Mouse (Mus musculus): ENCODE measurements around the gene Aldh1a1.
"Not testable (repeated sequence)": the region's sequence is repeated elsewhere in the genome, so short reads cannot be mapped to it uniquely, and the experiment has no call there.

Aldh1a1 gene

DNA sequence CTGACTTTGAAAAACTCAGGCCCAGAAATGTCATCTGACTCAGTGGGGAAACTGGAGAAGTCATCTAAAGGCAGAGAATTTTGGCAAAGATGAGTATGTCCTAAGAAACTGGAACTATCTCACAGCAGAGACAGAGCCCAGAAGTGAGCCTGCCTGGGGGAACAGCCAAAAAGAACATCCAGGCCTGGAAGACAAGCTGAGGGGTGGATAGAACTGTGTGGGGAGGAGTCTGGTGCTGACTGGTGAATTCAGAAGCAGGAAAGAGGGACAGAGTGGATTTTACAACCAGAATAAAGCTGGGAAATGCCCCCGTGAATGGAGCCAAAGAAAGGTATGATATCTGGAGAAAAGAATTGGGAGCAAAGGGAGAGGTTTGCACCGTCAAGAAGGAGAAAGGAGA, at the start of gene Aldh1a1:
Gene Aldh1a1 (plus strand): TSS at position 225 of the 400 bp plus-strand sequence.
- DNase-seq: peak; percentile 17

DNA sequence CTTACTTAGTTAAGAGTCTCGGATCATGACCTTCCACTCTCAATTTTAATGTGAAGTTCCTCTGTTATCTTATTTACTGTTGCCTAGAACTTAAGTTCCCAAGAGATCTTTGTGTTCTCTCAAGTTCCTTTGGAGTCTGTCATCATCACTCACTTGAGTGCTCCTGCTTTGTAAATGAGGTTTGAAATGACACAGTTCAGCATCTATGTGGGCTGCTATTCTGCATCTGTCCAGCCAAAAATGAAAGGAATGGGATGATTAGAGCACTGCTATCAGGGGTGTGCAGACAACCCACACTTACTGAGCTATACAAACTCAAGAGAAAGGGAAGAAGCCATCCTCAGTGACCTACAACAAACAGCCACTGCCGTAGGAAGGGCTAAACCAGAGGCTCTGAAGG, 44.7 kb upstream of the Aldh1a1 start:
- no peak for DNase-seq

DNA sequence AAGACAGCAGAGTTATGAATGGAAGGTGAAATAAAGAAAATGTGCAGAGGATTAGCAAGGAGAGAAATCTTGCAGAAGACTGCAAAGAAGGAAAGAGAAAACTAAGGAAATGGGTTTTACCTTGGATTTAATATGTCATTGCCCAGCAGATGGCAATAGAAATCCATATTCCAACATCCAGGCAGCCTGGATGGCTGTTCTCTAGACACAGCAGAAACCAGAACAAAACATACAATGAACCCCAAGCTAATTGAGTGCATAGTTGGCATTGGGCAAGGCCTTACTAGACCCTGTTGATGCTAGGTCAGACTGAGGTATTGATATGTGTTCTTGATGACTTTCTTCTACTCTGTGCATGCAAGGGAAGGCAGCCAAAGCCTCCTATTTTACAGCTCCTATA, 43.0 kb upstream of the Aldh1a1 start:
- no peak for DNase-seq

DNA sequence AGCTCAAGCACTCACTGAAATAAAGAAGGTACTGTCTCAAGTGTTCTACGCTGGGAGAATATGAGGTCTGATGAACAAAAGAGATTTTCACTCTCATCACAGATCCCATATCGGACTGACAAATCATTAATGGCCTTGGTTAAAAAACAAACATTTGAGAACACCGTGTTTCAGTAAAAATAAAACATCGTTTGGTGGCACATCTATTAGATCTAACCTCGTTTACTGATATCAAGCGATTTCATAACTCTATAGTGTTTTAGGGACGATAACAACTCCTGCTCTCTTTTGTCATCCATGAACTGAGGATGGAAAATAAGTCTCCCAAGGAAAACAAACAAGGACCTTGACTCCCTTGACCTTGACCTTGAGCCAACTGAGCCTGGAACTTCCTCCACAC, 41.5 kb upstream of the Aldh1a1 start:
- no peak for DNase-seq

DNA sequence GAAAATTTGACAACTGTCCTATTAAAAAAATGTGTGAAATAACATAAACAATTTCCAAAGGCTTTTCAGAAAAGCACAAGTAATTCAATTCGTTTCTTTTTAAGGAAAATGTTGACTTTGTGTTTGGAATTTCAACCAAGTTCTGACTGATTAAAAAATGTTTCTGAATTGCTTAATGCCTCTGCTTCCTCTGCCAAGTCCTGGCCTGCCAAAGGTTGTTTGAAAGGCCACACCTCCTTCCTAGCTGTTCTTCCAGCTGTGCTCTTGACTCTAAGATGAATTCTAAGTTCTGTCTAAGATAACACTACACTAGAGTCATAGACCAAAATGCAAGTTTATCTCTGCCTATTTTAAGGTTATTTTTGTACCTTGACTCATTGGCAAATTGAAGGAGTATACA, 8.0 kb upstream of the Aldh1a1 start:
- no peak for DNase-seq

DNA sequence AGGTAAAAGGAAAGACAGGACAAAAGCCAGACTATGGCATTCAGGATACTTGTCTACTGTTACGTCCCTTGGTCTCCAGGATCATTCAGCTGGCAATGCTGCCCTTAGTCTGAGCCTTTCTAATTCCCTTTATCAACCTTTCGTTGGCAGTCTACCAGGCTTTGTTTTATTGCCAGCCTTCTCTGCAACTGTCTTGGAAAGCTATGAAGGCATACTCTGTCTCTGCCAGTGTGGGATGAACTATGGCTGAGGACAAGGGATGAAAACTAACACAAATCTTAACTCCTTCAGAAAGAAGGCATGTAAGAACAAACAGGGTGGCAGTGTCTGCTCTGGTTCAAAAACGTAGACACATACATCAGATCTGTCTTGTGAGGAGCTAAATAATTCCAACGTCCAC, 565 bp upstream of the Aldh1a1 start:
- peak; percentile 23 for DNase-seq

DNA sequence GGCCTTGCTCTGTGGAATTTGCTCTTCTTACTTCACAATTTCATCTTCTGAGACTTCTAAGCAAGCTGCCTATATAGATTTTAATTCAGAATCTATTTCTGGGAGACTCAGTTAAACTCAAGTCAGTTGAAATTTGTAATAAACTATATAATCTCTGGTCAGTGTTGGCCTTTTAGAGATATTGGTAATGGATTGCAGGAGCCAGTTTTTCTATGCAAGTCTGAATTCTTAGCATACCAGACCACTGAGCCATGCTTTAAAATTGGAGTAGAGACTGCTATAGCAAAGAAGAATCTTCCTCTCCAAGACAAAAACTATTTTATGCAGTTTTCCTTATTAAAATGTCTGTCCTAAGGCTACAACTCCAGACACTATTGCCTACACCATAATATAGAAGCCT, 4.0 kb downstream of the Aldh1a1 start:
- no peak for DNase-seq

DNA sequence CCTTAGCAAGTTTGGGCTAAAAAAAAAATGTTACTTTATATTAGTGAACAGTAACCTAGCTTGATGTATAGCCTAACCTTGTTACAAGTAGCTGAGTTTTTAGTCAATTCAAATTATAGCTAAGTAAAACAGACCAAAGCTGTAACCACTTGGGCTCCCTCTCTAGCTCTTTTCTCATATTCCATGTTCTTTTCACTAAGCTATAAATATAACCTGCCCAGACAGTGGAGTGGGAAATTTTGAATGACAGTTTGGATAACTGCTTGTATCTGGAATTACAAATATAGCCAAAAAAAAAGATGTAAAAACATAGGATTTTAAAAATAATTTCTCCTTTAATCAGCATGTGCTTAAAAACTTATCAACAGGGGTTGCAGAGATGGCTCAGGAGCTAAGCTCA, 12.8 kb downstream of the Aldh1a1 start:
- no peak for DNase-seq

DNA sequence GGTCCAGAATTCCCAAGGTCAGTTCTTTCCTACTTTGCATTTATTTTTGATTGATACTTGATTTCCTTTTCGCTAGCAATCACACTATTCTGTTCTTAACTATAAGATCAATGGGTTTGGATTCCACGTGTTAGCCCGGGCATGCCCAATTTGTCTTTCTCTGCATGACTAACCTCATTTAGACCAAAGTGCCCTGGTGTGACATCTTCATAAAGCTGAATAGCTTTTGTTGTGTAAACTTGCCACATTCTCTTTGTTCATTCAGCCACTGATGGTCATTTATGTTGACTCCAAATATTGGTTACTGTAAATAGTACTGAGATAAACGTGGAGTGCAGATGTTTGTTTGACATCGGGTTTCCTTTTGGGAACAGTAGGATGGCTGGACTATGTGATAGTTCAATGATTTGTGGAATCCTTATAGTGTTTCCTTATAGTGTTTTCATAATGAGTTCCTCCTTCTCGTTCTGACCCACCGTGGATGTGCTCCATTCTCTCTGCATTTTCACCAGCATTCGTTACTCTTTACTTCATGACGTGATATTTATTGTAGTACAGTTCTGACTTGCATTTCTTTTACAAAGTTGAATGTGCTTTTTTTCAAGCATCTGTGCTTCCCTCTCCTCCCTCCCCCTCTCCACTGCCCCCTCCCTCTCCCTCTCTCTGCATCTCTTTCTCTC, 14.6 kb downstream of the Aldh1a1 start:
- DNase-seq: no peak

DNA sequence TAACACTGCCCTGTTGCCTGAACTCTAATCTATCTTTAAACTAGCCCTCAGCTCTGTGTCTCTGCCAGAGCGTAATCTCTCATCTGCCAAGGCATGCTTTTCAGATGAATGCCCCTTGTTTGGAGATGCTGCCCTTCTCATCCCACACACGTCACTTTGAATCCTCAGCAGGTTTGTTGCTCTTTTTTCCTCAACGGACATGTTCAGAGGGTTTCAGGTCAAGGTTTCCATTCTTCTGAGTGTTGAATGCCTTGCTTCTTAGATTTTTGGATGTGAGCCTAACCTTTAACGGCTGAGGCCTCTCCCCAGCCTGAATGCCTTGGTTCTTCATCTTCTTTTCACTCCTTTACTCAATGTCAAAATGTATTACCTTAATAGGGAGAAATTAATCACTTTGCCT, 16.1 kb downstream of the Aldh1a1 start:
- DNase-seq: no peak

DNA sequence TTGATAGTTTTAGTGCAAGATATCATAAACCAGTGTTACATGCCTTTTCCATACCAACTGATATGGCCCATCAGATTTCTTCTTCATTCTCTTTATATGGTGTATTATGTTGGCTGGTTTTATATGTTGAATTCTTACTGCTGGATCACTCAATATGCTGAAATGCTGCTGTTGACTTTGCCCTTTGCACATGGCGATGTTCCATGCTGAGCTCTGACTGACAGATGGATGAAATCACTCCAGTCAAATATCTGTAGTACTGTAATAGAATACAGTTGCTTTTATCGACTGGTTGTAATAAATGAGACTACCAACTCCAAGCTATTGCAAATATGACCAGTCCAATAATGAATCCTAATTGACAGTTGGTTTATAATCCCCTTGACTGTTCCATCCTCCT, 19.5 kb downstream of the Aldh1a1 start:
- no peak for DNase-seq

DNA sequence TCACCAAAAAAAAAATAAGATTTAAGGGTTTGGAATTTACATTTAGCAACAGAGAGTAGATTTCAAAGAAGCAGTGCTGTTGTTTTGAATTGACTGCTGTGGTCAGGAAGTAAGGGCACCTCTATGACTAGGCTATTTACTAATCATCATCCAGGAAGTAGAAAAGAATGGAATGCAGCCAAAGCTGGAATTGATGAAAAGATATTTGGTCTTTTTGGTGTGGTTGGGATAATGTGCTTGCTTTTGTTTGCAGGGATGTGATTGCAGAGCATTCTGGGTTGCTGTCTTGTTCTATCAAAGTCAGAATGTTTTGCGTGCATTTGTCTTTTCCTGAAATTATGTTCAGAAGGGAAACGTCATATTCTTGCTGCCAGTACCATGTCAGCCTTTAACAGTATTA, 20.7 kb downstream of the Aldh1a1 start:
- DNase-seq: no peak

DNA sequence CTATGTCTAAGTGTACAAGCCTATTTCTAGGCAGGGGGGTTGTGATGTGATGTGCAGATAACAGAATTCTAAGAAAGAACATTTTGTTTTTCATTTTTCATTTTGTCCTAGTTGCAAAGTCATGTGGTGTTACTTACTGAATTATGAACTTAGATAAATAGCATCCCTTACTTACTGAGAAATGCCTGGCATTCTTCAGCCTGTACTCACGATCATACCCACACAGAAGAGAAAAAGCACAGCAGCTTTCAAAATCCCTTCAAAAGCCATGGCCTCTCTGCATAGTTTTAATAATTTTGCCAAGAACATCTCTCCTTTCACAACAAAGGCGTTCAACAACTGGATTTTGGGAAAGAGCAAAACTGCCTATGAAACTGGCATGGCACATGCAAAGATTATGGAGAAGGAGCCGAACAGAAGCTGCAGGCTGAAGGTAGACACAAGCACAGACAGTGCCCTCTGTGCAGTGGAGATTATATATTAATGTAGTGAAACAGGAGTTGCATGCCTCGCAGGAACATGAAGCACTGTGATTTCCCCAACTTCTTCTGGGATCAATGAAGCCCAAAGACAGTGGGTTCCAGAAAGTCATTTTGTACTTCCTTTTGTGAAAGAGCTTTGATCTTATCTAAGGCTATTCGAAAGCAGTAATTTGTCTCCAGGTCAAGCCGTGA, 21.3 kb downstream of the Aldh1a1 start:
- DNase-seq: no peak

DNA sequence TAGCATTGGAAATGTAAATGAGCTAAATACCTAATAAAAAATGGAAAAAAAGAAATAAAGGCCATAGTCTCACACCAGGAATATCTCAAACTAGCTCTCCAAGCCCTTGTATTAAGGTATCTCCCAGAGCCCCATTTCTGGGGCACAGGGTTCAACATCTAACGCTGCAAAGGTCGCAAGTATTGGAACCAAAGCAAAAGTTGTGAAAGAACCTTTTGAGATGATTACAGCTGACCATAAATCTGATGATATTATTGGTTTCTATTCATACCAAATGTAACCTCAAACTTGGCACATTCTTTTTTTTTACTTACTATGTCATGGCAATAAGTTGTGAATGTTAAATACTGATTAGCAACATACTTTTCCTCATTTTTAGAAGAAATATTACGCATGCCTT, 24.0 kb downstream of the Aldh1a1 start:
- no peak for DNase-seq

DNA sequence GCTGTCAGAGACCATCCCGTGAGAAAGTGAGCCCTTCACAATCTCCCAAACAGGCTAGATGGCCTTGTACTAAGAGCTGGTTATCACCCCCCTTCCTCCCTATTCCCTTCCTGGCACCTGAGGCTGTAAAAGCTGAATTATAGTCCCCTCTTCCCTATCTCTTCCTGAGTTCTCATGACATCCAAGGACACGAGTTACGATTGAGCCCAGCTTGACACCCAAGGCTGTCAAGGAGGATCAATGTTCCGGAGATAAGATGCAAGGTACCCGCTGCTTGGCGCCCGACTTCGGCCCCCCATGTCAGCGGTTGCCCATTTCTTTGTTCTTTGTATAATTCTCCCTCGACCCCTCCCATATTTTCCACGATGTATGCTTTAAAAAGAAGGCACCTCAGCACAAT, 36.6 kb downstream of the Aldh1a1 start:
- not testable (repeated sequence) for DNase-seq

DNA sequence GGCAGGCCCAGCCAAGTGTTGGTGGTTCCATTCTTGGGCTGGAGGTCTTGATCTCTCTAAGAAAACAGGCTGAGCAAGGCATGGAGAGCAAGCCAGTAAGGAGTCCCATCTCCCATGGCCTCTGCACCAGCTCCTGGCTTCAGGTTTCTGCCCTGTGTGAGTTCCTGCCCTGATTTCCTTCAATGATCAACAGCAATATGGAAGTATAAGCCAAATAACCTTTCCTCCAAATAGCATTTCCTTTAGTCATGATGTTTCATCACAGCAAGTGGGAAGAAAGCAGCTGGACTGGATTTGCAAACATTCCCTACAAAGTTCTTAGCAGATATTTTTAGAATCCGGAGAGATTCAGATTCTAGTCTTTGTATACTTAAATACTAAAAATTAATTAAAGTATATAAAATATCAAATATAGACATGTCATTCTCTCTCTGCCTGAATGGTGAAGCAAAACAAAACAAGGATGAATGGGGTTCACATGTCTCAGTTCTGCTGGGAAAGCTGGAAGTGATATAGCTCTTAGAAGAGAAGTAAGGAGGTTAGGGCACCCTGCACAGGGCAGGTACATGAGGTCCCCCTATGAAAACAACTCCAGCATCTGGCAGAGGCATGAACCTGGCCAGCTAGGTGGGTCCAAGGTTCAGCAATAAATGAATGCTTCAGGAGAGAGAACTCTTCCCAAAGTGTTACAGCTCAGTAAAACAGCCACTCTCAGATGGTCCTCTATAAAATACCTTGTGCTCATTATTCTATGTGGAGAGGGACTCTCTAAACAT, 37.6 kb downstream of the Aldh1a1 start:
- no peak for DNase-seq

DNA sequence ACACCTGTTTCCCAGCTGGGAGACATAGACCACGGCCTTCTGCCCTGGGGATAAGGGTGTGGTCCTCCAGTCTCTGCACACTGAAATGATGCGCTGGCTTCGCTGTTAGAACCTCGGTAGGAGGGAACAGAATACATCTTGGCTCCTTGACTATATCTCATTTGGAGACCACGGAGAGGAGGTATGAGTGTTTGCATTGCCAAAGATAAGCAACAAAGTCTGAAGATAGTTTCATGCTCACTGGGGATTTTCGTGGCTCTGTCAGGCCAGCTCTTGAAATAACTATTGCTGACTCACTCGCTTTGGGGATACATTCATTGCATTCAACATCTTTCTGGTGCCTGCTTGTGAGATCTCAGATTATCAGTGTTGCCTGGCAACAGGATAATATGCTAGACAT, 44.0 kb downstream of the Aldh1a1 start:
- DNase-seq: no peak

DNA sequence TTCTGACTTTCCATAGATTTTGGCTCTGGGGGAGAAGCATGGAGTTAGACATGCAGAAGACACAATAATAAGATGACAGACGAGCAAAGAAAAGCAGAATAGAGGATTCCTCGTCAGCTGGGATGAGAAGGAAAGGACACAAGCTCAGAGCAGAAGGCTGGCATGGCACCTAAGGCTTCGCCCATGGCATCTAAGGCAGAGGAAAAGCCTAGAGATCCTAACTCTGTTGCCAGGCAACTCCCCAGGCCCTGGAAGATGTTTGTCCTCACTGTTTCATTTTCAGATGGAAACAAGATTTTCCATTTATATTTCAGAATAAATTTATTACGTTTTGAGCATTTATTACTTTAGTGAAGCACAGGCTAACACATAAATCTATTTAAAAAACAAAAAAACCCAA, 48.5 kb downstream of the Aldh1a1 start:
- DNase-seq: no peak

DNA sequence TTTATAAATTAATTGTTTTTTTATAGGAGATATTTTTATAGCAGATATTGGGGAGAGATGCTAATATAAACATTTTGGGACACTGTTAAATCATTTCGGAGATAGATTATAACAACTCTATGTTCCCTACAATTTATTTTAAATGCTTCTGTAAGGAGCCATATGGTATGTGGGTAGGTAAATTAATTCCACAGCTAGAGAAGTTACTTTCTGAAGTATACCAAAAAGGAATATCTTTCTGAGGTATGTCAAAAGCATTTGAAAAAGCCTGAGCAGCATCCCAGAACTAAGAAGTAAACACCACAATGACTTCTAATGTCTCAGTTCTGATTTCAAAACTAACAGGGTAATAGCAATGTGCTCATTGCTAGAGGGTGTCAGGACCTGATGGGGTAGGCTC, 49.4 kb downstream of the Aldh1a1 start:
- DNase-seq: no peak

DNA sequence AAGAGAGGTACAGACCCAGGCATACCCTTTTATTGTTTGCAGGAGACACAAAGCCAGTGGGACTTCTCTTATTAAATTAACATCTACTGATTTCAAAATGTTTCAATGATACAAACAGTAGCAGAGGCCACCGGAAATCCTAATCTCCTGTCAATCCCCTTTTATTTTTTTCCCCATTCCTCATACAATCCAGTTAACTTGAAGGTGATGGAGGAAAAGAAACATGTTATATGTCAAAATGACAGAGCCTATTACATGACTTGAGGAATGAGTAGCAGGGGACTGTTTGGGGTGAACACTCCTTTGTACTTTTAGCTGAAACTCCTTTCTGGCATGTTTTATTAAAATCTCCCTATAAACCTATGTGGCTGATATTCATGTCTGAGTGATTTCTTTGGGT, 51.3 kb downstream of the Aldh1a1 start:
- DNase-seq: no peak

DNA sequence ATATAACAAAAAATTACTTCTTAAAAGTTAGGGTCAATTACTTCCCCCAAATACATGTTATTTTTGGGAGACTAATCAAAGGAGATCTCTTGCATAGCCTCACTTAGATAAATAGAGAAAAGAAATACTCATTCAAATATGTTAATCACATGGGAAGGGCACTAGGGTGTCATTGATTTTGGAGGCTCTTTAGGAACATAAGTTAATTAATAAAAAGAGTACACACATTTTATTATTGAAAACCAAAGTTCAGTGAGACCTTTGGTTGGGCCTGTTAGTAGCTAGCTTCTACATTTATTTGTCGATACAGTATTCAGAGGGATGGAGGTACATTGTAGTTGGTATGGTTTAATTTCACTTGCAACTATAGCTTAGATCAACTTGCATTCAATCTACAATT, 52.4 kb downstream of the Aldh1a1 start:
- no peak for DNase-seq

DNA sequence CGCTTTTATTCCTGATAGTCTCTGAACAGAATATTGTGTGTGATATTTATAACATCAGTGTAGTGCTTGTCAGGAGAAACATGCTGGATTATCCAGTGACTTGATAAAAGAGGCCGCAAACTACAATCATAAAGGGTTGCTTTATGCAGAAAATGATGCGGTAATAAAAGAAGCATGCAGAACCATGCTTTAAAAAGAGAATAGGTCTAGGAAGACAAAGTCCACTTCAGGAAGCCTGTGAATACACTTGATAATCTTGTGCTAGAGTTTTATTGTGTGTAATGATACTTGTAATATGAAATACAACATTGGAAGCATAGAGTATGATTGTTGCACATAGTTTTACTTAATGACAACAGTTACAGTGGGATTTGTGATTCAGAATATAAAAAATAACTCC, 54.5 kb downstream of the Aldh1a1 start:
- DNase-seq: no peak

DNA sequence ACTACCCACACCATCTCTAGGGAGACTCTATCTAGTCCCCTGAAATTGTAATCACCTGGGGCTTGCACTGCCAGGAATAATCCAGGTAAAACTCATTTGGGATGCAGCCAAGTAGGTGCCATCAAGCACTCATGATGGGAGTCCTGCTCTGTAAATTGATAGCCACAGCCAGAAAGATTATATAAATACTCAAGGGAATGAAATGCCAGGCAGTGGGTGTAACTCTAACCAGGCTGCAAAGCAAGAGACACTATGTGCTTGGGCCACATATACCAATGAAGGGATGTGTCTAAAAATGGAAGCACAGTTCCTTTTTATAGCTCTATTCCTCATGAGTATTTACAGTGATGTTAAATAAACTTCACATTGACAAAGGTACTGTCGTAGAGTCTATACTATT, 56.9 kb downstream of the Aldh1a1 start:
- DNase-seq: no peak

DNA sequence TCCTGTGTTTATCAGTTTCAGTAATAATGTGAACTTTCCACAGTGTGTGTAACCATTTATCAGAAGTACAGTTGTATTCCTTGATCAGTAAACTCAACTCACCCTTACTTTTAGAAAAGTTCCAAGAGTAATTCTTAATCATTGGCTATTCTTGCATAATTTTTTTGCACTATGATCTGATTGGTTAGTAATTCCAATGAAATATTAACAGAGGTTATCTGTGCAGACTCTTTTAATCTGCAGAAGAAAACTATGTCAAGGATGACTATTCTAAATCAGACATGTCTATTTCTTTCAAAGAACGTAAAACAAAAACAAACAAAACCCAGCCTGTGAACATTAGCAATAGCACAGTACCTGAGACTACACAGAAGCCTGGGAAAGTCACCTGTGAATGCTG, 62.9 kb downstream of the Aldh1a1 start:
- no peak for DNase-seq
